Mouse (Mus musculus): ENCODE results near the gene Gc. TPM values are rescaled to one million over a fixed set of nuclear protein-coding genes. Genes with fewer than 3 reads are reported as not detected.

Gc gene
- polyA plus RNA-seq, 1 experiment from 2014 or later, result not detected

DNA sequence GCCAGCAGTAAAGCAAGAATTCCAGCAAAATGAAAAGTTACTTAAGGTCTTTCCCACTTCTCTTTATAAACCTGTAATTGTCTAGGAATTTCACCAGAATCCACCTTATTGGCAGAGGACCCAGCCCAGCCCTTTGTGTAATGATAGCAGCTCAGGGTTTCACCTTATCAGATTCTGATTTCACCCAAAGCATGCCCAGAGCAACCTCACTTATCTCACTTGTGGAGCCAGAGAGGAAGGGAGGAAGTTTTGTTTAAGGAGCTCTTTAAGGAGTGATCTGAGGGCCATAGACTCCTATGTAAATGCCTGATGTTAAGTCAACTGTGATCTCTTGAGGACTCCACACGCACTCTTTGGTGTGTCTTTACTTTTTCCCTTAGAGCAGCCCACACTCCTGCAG lies 67.3 kb downstream of the Gc start:
- ATAC-seq (ENCODE audit: low FRiP score, low TSS enrichment), result no peak
- WGBS, result 86% methylated on average over 1 of the region's 1 CpGs

GRCm38 (mm10) chr5:89384204-89384603 lies 73.5 kb downstream of the Gc start:
- Histone ChIP-seq H3K4me3 (replicated peaks; ENCODE audit: low read depth, low read length) (no peak overlapping the region), H3K9me3 (ENCODE audit: control insufficient read depth, low read length) (no peaks in the 10 kb centered on the region), H3K27ac (replicated peaks; ENCODE audit: low read depth, low read length) (no peak overlapping the region), H3K4me1 (ENCODE audit: control insufficient read depth, insufficient read depth, low read length) (no peaks in the 10 kb centered on the region), H3K4me2 (ENCODE audit: low read length) (no peak overlapping the region), H3K27me3 (ENCODE audit: control insufficient read depth, insufficient read depth, low read length) (no peaks in the 10 kb centered on the region), H3K36me3 (ENCODE audit: control insufficient read depth, insufficient read depth, low read length) (no peaks in the 10 kb centered on the region), H3K9ac (replicated peaks; ENCODE audit: low read length) (no peak overlapping the region)
- ATAC-seq (ENCODE audit: low FRiP score, low TSS enrichment) (peak; percentile 62), DNase-seq (peak; percentile 82)
- WGBS, result 54% methylated on average over 5 of the region's 5 CpGs

More for the DNA sequence above, 67.3 kb downstream of the Gc start:
- no peaks in the 10 kb centered on the region for H3K27me3 ChIP-seq (ENCODE audit: control insufficient read depth, insufficient read depth, low read length)
- no peak overlapping the region for H3K27ac ChIP-seq (replicated peaks; ENCODE audit: low read depth, low read length)
- no peaks in the 10 kb centered on the region for H3K9me3 ChIP-seq (ENCODE audit: control insufficient read depth, low read length)
- H3K4me2 ChIP-seq (ENCODE audit: low read length), result no peak overlapping the region
- no peak overlapping the region for H3K4me3 ChIP-seq (replicated peaks; ENCODE audit: low read depth, low read length)
- no peak for DNase-seq
- no peak overlapping the region for H3K9ac ChIP-seq (replicated peaks; ENCODE audit: low read length)
- no peaks in the 10 kb centered on the region for H3K4me1 ChIP-seq (ENCODE audit: control insufficient read depth, insufficient read depth, low read length)
- no peaks in the 10 kb centered on the region for H3K36me3 ChIP-seq (ENCODE audit: control insufficient read depth, insufficient read depth, low read length)

DNA sequence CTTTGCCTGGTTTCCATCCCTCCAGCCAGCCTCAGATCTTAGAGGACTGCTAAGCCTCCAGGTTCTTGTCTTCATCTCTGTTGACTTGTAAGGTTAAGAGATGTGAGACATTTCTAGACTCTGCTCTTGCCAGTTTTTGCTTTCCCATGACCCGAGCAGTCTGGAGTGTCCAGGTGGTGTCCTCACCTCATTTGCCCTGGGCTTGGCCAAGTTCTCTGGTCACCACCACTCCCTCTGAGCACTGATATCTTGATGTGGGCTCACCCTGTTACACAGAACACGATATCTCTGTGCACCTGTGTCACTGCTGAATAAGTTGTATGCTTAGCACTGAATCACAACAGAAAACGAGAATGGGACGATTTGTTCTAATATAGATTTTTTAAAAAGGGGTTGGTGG lies 76.4 kb downstream of the Gc start:
- Histone ChIP-seq H3K36me3 (ENCODE audit: control insufficient read depth, insufficient read depth, low read length) (no peaks in the 10 kb centered on the region), H3K27ac (replicated peaks; ENCODE audit: low read depth, low read length) (no peak overlapping the region), H3K9ac (replicated peaks; ENCODE audit: low read length) (no peak overlapping the region), H3K27me3 (ENCODE audit: control insufficient read depth, insufficient read depth, low read length) (no peaks in the 10 kb centered on the region), H3K4me2 (ENCODE audit: low read length) (no peak overlapping the region), H3K4me3 (replicated peaks; ENCODE audit: low read depth, low read length) (no peak overlapping the region), H3K4me1 (ENCODE audit: control insufficient read depth, insufficient read depth, low read length) (no peaks in the 10 kb centered on the region), H3K9me3 (ENCODE audit: control insufficient read depth, low read length) (no peaks in the 10 kb centered on the region)
- 90% methylated on average over 4 of the region's 4 CpGs for WGBS
- ATAC-seq (ENCODE audit: low FRiP score, low TSS enrichment) (no peak), DNase-seq (no peak)

DNA sequence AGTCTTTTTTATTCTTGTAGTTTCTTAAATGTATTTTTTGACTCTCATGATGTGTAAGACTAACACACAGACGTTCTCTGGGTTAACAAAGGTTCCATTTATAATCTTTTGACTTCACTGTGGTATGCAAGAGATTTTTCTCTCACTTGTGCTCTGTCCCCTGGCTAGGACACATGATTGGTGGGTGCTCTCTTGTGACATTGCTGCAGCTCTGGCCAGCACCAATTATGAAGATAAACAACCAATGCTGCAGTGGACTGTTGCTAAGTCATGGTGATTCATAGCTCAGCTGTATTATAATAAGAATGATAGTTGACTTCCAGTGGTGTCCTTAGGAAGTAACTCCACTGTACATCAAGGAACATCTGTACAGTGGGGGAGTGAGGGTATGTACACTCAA lies 87.6 kb downstream of the Gc start:
- Histone ChIP-seq H3K4me1 (ENCODE audit: control insufficient read depth, insufficient read depth, low read length) (no peaks in the 10 kb centered on the region), H3K9me3 (ENCODE audit: control insufficient read depth, low read length) (no peaks in the 10 kb centered on the region), H3K27ac (replicated peaks; ENCODE audit: low read depth, low read length) (no peak overlapping the region), H3K9ac (replicated peaks; ENCODE audit: low read length) (no peak overlapping the region), H3K4me2 (ENCODE audit: low read length) (no peak overlapping the region), H3K27me3 (ENCODE audit: control insufficient read depth, insufficient read depth, low read length) (no peaks in the 10 kb centered on the region), H3K36me3 (ENCODE audit: control insufficient read depth, insufficient read depth, low read length) (no peaks in the 10 kb centered on the region), H3K4me3 (replicated peaks; ENCODE audit: low read depth, low read length) (no peak overlapping the region)
- ATAC-seq (ENCODE audit: low FRiP score, low TSS enrichment), result no peak
- WGBS, result 51% methylated on average over 1 of the region's 1 CpGs
- DNase-seq, result no peak

GRCm38 (mm10) chr5:89368045-89368743 lies 89.5 kb downstream of the Gc start:
- no peak overlapping the region for H3K4me3 ChIP-seq (replicated peaks; ENCODE audit: low read depth, low read length)
- peak; percentile 9 for DNase-seq
- H3K27ac ChIP-seq (replicated peaks; ENCODE audit: low read depth, low read length), result no peak overlapping the region
- no peak overlapping the region for H3K4me2 ChIP-seq (ENCODE audit: low read length)
- no peaks in the 10 kb centered on the region for H3K36me3 ChIP-seq (ENCODE audit: control insufficient read depth, insufficient read depth, low read length)
- no peak overlapping the region for H3K9ac ChIP-seq (replicated peaks; ENCODE audit: low read length)
- no peak for ATAC-seq (ENCODE audit: low FRiP score, low TSS enrichment)
- no peaks in the 10 kb centered on the region for H3K9me3 ChIP-seq (ENCODE audit: control insufficient read depth, low read length)
- H3K27me3 ChIP-seq (ENCODE audit: control insufficient read depth, insufficient read depth, low read length), result no peaks in the 10 kb centered on the region
- 14% methylated on average over 4 of the region's 4 CpGs for WGBS
- H3K4me1 ChIP-seq (ENCODE audit: control insufficient read depth, insufficient read depth, low read length), result no peaks in the 10 kb centered on the region

Other genes starting within 250 kb of the Gc start
- 0.13 and 0.30 TPM in 2 replicates for gene Npffr2, start 69.5 kb upstream of the Gc start, polyA plus RNA-seq (2014; fragmentation: Nextera tagmentation; extraction: Ambion mirVana)

All from midbrain, embryonic 14.5 days (tissue).